Mouse (Mus musculus): ENCODE results near the gene Mcur1.

DNA sequence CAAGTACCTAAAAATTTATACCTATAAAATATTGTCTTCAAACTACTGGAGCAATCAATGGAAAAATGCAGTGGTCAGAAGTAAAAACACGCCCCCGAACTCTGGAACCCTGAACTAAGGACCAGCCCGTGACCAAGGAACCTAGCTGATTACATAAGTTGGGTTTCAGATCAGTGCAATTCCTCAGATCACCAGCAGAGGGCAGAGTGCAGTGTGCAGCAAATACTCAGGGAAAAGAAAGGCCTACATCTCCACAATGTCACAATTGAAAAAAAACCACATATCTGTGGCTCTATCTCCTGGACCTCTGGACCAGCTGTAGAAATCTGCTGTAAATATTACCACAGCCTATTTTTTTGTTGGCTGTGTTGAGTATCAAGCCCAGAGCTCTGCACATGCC lies 13.1 kb downstream of the Mcur1 start:
- TF ChIP-seq CTCF (IDR thresholded peaks at IDR 0.05) (0 out of 2 replicates have a peak, but pooled peaks have one; percentile 100), POLR2A (IDR thresholded peaks at IDR 0.05; ENCODE audit: insufficient read depth, low read depth, low read length) (no peak), EP300 (IDR thresholded peaks at IDR 0.05; ENCODE audit: insufficient read depth, low read depth, low read length) (peak; percentile 45; the same call in 1 of the 2 replicates)

Measured in heart, adult 2 months (tissue).